Mouse (Mus musculus) liver, embryonic 14.5 days (tissue): Measurements from ENCODE around the gene Arl6ip4. TPM values are rescaled to one million over a fixed set of nuclear protein-coding genes. Genes with fewer than 3 reads are reported as not detected.

Experiments used
- ATAC-seq: fragments of 200-750 bp; cut with Nextera tagmentation; 2 replicates; pipeline ENCODE4 v1.8.0; 2017; ENCODE audit warnings: moderate number of reproducible peaks, mild to moderate bottlenecking, moderate library complexity; ENCODE audit not compliant: insufficient read depth
- DNase-seq, 3 experiments: peaks; one replicate each; pipeline ENCODE4 v3.0.0-alpha.2; 2012 to 2013; ENCODE audit warnings: low read depth in 3 of 3, low spot score in 3 of 3
- H3K27ac ChIP-seq: fragments of 300-500 bp; sonication (generic); 2 replicates; pipeline ENCODE4 v1.5.1; 2014; ENCODE audit warnings: moderate library complexity, mild to moderate bottlenecking, control low read depth, inconsistent platforms
- H3K27me3 ChIP-seq: fragments of 300-500 bp; sonication (generic); 2 replicates; pipeline ENCODE4 v1.6.1; 2014; ENCODE audit warnings: mild to moderate bottlenecking, low read length, moderate library complexity; ENCODE audit not compliant: control insufficient read depth, insufficient read depth
- H3K36me3 ChIP-seq: fragments of 300-500 bp; sonication (generic); replicated peaks from 2 replicates; pipeline ENCODE4 v1.6.1; 2014; ENCODE audit warnings: low read depth; ENCODE audit not compliant: control insufficient read depth, insufficient read depth
- H3K4me1 ChIP-seq, 2 experiments: fragments of 200-500 bp in 1 of 2; fragments of 300-500 bp in 1 of 2; sonication (generic) in 1 of 2; replicated peaks; 2 replicates each; pipeline ENCODE4 v1.6.1; 2012 to 2014; ENCODE audit warnings: antibody characterized with exemption in 1 of 2, inconsistent platforms in 1 of 2, low read length in 1 of 2; ENCODE audit not compliant: control insufficient read depth in 2 of 2, insufficient read depth in 2 of 2
- H3K4me2 ChIP-seq: fragments of 300-500 bp; sonication (generic); 2 replicates; pipeline ENCODE4 v1.6.1; 2014; ENCODE audit warnings: low read depth, mild to moderate bottlenecking, control low read depth, moderate library complexity
- H3K4me3 ChIP-seq, 2 experiments: fragments of 200-500 bp in 1 of 2; fragments of 300-500 bp in 1 of 2; sonication (generic) in 1 of 2; 2 replicates each; pipeline ENCODE4 v1.5.1; 2012 to 2014; ENCODE audit warnings: low read depth in 2 of 2, low read length in 2 of 2, mild to moderate bottlenecking in 2 of 2, control low read depth in 1 of 2, inconsistent platforms in 1 of 2, moderate library complexity in 1 of 2; ENCODE audit not compliant: insufficient read depth in 1 of 2
- H3K9ac ChIP-seq: fragments of 300-500 bp; sonication (generic); replicated peaks from 2 replicates; pipeline ENCODE4 v1.6.1; 2014; ENCODE audit warnings: mild to moderate bottlenecking, control low read depth, moderate library complexity
- H3K9me3 ChIP-seq: fragments of 300-500 bp; sonication (generic); 2 replicates; pipeline ENCODE4 v1.6.1; 2016; ENCODE audit warnings: low read length, mixed read lengths; ENCODE audit not compliant: control insufficient read depth
- CTCF ChIP-seq: IDR thresholded peaks from 2 replicates; pipeline ENCODE4 v1.5.1; 2016; ENCODE audit warnings: antibody characterized with exemption, low read depth, control low read depth
- EP300 ChIP-seq: IDR thresholded peaks from 2 replicates; pipeline ENCODE4 v1.6.1; 2016; ENCODE audit warnings: antibody characterized with exemption, low read depth
- WGBS: fragments of 180-500 bp; shearing (Covaris S2); extraction: QIAGEN DNeasy Blood & Tissue Kit; methylation state at CpG from one replicate; pipeline ENCODE4 v1.1.7; 2014; ENCODE audit not compliant: insufficient replicate concordance; 5-methylcytosine and 5-hydroxymethylcytosine counted together
- polyA plus RNA-seq, 2 experiments: library from polyadenylated mRNA; depleted of rRNA in 1 of 2; stranded (reverse) in 1 of 2; unstranded in 1 of 2; fragments of >200 nt; fragmentation: Nextera tagmentation in 1 of 2; extraction: Ambion mirVana in 1 of 2; gene quantifications; 2 replicates each; pipeline versions ENCODE4 v1.2.1 to v1.2.3; 2012 to 2014

Arl6ip4 gene
- polyA plus RNA-seq (2012; rRNA removed): 34.4 and 50.6 TPM in 2 replicates
- 52.2 and 56.5 TPM in 2 replicates for polyA plus RNA-seq (2014; fragmentation: Nextera tagmentation; extraction: Ambion mirVana)

DNA sequence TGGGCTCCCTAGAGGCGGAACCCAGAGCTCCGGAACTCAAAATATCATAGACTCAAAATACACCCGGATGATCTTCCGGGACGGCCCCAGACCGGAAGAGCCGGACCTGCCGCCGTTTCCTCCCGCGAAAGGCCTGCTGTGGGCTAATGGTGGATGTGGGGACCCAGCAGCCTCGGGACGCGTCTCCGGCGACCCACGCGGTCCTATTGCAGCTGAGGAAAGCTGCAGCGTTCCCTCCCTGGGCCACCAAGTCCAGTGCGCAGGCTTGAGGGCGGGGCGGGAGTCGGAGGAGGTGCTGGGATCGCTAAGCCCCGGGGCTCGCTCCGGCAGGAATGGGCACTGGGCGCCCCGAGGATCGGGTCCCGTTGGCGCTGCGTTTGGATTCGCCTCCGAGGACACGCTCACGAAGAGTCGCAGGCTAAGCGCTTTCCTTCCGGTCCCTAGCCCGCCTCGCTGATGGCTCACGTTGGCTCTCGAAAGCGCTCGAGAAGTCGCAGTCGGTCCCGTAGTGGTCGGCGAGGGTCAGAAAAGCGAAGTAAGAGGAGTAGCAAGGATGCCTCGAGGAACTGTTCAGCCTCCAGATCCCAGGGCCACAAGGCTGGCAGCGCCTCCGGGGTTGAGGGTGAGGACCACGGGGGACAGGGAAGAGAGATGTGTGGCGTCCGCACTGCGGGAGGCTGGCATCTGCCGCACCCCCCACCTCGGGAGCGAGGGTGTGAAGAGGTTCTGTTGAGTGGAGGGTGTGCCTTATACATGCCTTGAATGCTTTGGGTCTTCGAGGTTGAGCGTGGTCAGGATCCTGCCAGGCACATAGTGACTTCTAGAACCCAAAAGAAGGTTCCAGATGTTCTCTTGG lies at the start of gene Arl6ip4:
Gene Arl6ip4 (plus strand): TSS at position 100 of the 856 bp plus-strand sequence.
- no peaks in the 10 kb centered on the region for H3K9me3 ChIP-seq
- peak within 1 kb of the TSS; percentile 93 to 97 for H3K4me3 ChIP-seq
- WGBS: under 1% methylated on average over 64 of the region's 64 CpGs
- peak within 1 kb of the TSS; percentile 97 for H3K9ac ChIP-seq
- peaks cover 7 to 20% of the 10 kb centered on the region in 2 experiments for H3K4me1 ChIP-seq
- peak within 1 kb of the TSS; percentile 64 for H3K27ac ChIP-seq
- H3K36me3 ChIP-seq: peaks cover 4% of the 10 kb centered on the region
- H3K27me3 ChIP-seq: no peaks in the 10 kb centered on the region
- peak within 1 kb of the TSS; percentile 89 for H3K4me2 ChIP-seq
- no peak for ATAC-seq
- no peak for TF ChIP-seq EP300
- TF ChIP-seq CTCF: no peak
- DNase-seq: peak in 2 of 3 experiments; percentile 55 to 62

DNA sequence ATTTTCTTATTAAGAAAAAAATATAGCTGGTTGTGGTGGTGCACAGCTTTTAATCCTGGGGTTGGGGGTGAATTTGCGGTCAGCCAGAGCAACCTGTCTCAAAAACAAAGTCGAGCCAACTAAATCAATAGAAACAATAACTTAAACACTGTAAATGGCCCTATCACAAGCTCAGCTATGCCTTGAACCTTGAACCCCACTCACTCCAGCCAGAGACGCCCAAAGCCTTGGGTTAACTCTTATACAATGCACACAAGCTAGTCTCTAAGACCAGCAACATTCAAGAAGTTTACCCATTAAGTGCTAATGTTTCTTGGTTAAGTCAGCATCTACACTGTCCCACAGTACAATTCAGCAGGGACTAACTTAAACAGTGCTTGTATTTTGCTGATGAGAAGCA lies 46.2 kb upstream of the Arl6ip4 start:
- no peak overlapping the region for H3K4me2 ChIP-seq
- TF ChIP-seq CTCF (no peak), EP300 (no peak)
- no peaks in the 10 kb centered on the region for H3K27me3 ChIP-seq
- no peak overlapping the region for H3K9ac ChIP-seq
- H3K4me3 ChIP-seq: no peak overlapping the region
- no peaks in the 10 kb centered on the region for H3K9me3 ChIP-seq
- no peak overlapping the region for H3K27ac ChIP-seq
- H3K4me1 ChIP-seq: peaks cover 0 to 5% of the 10 kb centered on the region in 2 experiments; a peak in 2 of 4 replicates
- ATAC-seq (no peak), DNase-seq (no peak)
- no peaks in the 10 kb centered on the region for H3K36me3 ChIP-seq
- 57% methylated on average over 3 of the region's 3 CpGs for WGBS

- ATAC-seq (no peak), DNase-seq (no peak)
- H3K4me3 ChIP-seq: no peak overlapping the region
- 53% methylated on average over 9 of the region's 9 CpGs for WGBS
- H3K4me1 ChIP-seq: peaks cover 0 to 21% of the 10 kb centered on the region in 2 experiments; a peak in 2 of 4 replicates
- no peak overlapping the region for H3K4me2 ChIP-seq
- TF ChIP-seq EP300 (no peak), CTCF (no peak)
- H3K9ac ChIP-seq: no peak overlapping the region
- H3K27ac ChIP-seq: no peak overlapping the region
- H3K36me3 ChIP-seq: no peaks in the 10 kb centered on the region
- H3K9me3 ChIP-seq: no peaks in the 10 kb centered on the region
- H3K27me3 ChIP-seq: no peaks in the 10 kb centered on the region
Measured at GRCm38 (mm10) chr5:124073682-124074081, 42.2 kb upstream of the Arl6ip4 start.

DNA sequence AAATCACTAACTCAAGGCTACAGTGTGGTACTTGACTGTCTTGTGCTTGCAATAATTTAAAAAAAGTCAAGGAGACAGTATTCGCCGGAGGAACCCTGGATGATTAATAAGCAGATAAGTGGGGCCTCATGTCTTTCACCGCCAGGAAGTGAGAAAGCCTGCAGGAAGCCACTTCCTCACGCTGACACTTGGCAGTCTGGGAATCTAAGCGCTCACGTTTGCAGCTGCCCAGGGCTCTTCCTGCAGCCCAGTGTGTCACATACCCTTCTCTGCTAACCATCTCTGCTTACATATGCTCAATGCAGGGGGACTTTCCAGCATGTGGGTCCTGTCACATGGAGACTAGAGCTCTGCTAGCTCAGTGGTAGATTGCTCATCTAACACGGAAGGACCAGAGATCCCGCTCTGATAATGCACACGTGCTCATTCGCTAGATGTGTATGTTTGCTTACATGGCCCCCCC lies 41.0 kb upstream of the Arl6ip4 start:
- Histone ChIP-seq H3K4me2 (no peak overlapping the region), H3K36me3 (no peaks in the 10 kb centered on the region), H3K27ac (no peak overlapping the region), H3K9ac (no peak overlapping the region), H3K4me3 (no peak overlapping the region), H3K27me3 (no peaks in the 10 kb centered on the region), H3K4me1 (peaks cover 0 to 19% of the 10 kb centered on the region in 2 experiments; a peak in 2 of 4 replicates), H3K9me3 (no peaks in the 10 kb centered on the region)
- no peak for DNase-seq
- no peak for ATAC-seq
- WGBS: 13% methylated on average over 10 of the region's 10 CpGs
- TF ChIP-seq CTCF (no peak), EP300 (no peak)

GRCm38 (mm10) chr5:124075716-124076115 lies 40.2 kb upstream of the Arl6ip4 start:
- H3K36me3 ChIP-seq: no peaks in the 10 kb centered on the region
- no peaks in the 10 kb centered on the region for H3K9me3 ChIP-seq
- no peak for DNase-seq
- H3K4me2 ChIP-seq: no peak overlapping the region
- H3K4me3 ChIP-seq: no peak overlapping the region
- H3K4me1 ChIP-seq: peaks cover 0 to 23% of the 10 kb centered on the region in 2 experiments; a peak in 2 of 4 replicates
- ATAC-seq: no peak
- H3K27ac ChIP-seq: no peak overlapping the region
- H3K9ac ChIP-seq: no peak overlapping the region
- TF ChIP-seq EP300 (no peak), CTCF (no peak)
- WGBS: 55% methylated on average over 9 of the region's 9 CpGs
- no peaks in the 10 kb centered on the region for H3K27me3 ChIP-seq
